Mouse (Mus musculus): Measurements from ENCODE around the gene Nup188. TPM values are rescaled to one million over a fixed set of nuclear protein-coding genes. Genes with fewer than 3 reads are reported as not detected.

Gene Nup188
- polyA plus RNA-seq, 1 experiment from 2014 or later, result 28.2 TPM

- no peak overlapping the region for H3K9ac ChIP-seq
- WGBS, result 92% methylated on average over 3 of the region's 3 CpGs
- H3K36me3 ChIP-seq, result peaks cover 95% of the 10 kb centered on the region
- H3K4me3 ChIP-seq, result no peak overlapping the region
- H3K4me2 ChIP-seq, result no peak overlapping the region
- H3K9me3 ChIP-seq, result no peaks in the 10 kb centered on the region
- H3K27me3 ChIP-seq, result no peaks in the 10 kb centered on the region
- H3K27ac ChIP-seq, result no peak overlapping the region
- no peaks in the 10 kb centered on the region for H3K4me1 ChIP-seq
- ATAC-seq (ENCODE audit: insufficient number of reproducible peaks, low FRiP score, low TSS enrichment, low read depth), result no peak
These were observed 23.2 kb downstream of the Nup188 start for GRCm38 (mm10) chr2:30309351-30309750.

DNA sequence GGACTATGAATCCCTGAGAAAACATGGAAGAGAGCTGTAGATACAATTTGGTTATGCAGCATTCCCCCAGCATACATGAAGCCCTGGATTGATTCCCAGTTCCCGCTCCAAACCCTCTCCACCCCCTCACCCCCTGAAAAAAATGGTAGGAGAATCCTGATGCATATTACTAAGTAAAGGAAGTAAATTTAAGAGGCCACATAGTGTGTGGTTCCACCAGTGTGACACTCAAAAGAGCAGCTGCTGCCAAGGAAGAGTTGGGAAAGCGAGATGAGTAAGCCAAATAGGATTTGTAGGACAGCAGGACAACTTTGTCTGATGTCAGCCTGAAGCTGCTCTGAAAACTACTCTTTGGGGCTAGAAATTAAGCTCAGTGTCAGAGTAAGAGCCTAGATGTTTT, 25.3 kb downstream of the Nup188 start:
- no peak for ATAC-seq (ENCODE audit: insufficient number of reproducible peaks, low FRiP score, low TSS enrichment, low read depth)
- H3K4me3 ChIP-seq, result no peak overlapping the region
- H3K9me3 ChIP-seq, result no peaks in the 10 kb centered on the region
- H3K9ac ChIP-seq, result no peak overlapping the region
- no peak overlapping the region for H3K27ac ChIP-seq
- H3K4me2 ChIP-seq, result no peak overlapping the region
- no peaks in the 10 kb centered on the region for H3K4me1 ChIP-seq
- no peaks in the 10 kb centered on the region for H3K27me3 ChIP-seq
- peaks cover 96% of the 10 kb centered on the region for H3K36me3 ChIP-seq
- 87% methylated on average over 2 of the region's 2 CpGs for WGBS

DNA sequence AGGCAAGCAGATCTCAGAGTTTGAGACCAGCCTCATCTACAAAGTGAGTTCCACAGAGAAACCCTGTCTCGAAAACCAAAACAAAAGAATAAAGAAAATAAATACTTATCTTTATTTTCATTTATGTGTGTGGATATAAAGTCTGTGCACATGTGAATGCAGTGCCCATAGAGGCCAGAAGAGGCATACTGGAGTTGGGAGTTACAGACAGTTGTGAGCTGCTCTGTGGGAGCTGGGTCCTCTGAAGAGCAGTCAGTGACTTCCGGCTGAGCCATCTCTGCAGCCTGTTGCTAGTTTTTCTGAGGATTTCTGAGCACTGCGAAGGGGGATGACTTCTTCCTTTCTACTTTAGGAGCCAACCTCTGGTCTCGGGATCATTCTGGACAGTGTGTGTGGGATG, 29.9 kb downstream of the Nup188 start:
- Histone ChIP-seq H3K9me3 (no peaks in the 10 kb centered on the region), H3K27me3 (no peaks in the 10 kb centered on the region), H3K4me2 (no peak overlapping the region), H3K4me1 (no peaks in the 10 kb centered on the region), H3K4me3 (no peak overlapping the region), H3K9ac (no peak overlapping the region), H3K36me3 (peaks cover 85% of the 10 kb centered on the region), H3K27ac (no peak overlapping the region)
- WGBS, result 90% methylated on average over 4 of the region's 4 CpGs
- no peak for ATAC-seq (ENCODE audit: insufficient number of reproducible peaks, low FRiP score, low TSS enrichment, low read depth)

DNA sequence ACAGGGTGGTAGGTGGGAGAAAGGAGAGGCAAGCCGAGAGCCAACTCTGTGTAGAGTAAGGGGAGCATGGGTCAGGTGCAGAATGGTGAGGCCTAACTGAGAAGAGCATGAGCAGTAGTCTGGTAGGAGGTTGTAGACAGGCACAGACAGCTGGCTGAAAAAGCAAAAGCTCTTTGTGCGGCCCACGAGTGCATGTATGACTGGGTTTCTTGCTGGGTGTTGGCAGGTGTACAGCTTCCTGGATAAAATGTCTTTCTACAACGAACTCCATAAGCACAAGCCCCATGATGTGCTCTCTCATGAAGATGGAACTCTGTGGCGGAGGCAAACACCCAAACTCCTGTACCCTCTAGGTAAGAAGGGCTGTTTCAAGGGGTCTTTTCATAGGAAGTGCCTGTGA, 30.8 kb downstream of the Nup188 start:
- Histone ChIP-seq H3K4me3 (no peak overlapping the region), H3K27me3 (no peaks in the 10 kb centered on the region), H3K27ac (no peak overlapping the region), H3K4me1 (no peaks in the 10 kb centered on the region), H3K9ac (no peak overlapping the region), H3K4me2 (no peak overlapping the region), H3K36me3 (peaks cover 86% of the 10 kb centered on the region), H3K9me3 (no peaks in the 10 kb centered on the region)
- WGBS, result 93% methylated on average over 5 of the region's 5 CpGs
- ATAC-seq (ENCODE audit: insufficient number of reproducible peaks, low FRiP score, low TSS enrichment, low read depth), result no peak

- H3K36me3 ChIP-seq, result peaks cover 86% of the 10 kb centered on the region
- 88% methylated on average over 4 of the region's 4 CpGs for WGBS
- H3K4me2 ChIP-seq, result no peak overlapping the region
- H3K27ac ChIP-seq, result no peak overlapping the region
- H3K27me3 ChIP-seq, result no peaks in the 10 kb centered on the region
- H3K4me3 ChIP-seq, result no peak overlapping the region
- no peaks in the 10 kb centered on the region for H3K9me3 ChIP-seq
- ATAC-seq (ENCODE audit: insufficient number of reproducible peaks, low FRiP score, low TSS enrichment, low read depth), result no peak
- no peaks in the 10 kb centered on the region for H3K4me1 ChIP-seq
- H3K9ac ChIP-seq, result no peak overlapping the region
These were observed 33.1 kb downstream of the Nup188 start for GRCm38 (mm10) chr2:30319260-30319659.

DNA sequence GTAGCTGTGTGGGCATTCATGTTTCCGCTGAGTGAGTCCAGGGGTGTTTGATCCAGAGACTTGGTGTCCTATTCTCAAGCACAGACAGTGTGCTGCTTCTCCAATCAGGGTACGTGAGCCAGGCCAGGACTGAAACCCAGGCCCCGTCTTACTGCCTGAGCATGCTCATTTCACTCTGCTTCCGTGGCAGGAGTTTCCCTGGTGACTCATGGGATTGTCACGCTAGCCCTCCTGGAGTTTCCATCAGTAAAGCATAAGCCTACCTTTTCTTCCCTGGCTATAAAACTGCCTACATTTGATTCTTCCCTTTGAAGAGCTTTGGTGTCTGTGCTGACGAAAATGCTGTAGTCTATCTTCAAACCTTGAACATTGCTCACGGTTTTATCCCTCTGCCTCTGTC, 36.9 kb downstream of the Nup188 start:
- no peaks in the 10 kb centered on the region for H3K9me3 ChIP-seq
- H3K9ac ChIP-seq, result no peak overlapping the region
- H3K36me3 ChIP-seq, result peaks cover 87% of the 10 kb centered on the region
- no peak overlapping the region for H3K4me3 ChIP-seq
- H3K27ac ChIP-seq, result no peak overlapping the region
- no peaks in the 10 kb centered on the region for H3K4me1 ChIP-seq
- H3K4me2 ChIP-seq, result no peak overlapping the region
- ATAC-seq (ENCODE audit: insufficient number of reproducible peaks, low FRiP score, low TSS enrichment, low read depth), result no peak
- no peaks in the 10 kb centered on the region for H3K27me3 ChIP-seq
- 91% methylated on average over 7 of the region's 7 CpGs for WGBS

- H3K27ac ChIP-seq, result no peak overlapping the region
- H3K9me3 ChIP-seq, result no peaks in the 10 kb centered on the region
- no peak overlapping the region for H3K9ac ChIP-seq
- no peak overlapping the region for H3K4me2 ChIP-seq
- no peak overlapping the region for H3K4me3 ChIP-seq
- no peaks in the 10 kb centered on the region for H3K4me1 ChIP-seq
- WGBS, result 92% methylated on average over 5 of the region's 5 CpGs
- no peaks in the 10 kb centered on the region for H3K27me3 ChIP-seq
- no peak for ATAC-seq (ENCODE audit: insufficient number of reproducible peaks, low FRiP score, low TSS enrichment, low read depth)
- H3K36me3 ChIP-seq, result peaks cover 95% of the 10 kb centered on the region
These were observed 39.1 kb downstream of the Nup188 start for GRCm38 (mm10) chr2:30325296-30325695.

GRCm38 (mm10) chr2:30327276-30327675, 41.1 kb downstream of the Nup188 start:
- Histone ChIP-seq H3K36me3 (peaks cover 97% of the 10 kb centered on the region), H3K27ac (no peak overlapping the region), H3K9me3 (no peaks in the 10 kb centered on the region), H3K4me1 (no peaks in the 10 kb centered on the region), H3K4me2 (no peak overlapping the region), H3K27me3 (no peaks in the 10 kb centered on the region), H3K4me3 (no peak overlapping the region), H3K9ac (no peak overlapping the region)
- WGBS, result 88% methylated on average over 7 of the region's 7 CpGs
- no peak for ATAC-seq (ENCODE audit: insufficient number of reproducible peaks, low FRiP score, low TSS enrichment, low read depth)

GRCm38 (mm10) chr2:30328791-30329190, 42.6 kb downstream of the Nup188 start:
- Histone ChIP-seq H3K9ac (no peak overlapping the region), H3K4me1 (no peaks in the 10 kb centered on the region), H3K27me3 (no peaks in the 10 kb centered on the region), H3K4me2 (no peak overlapping the region), H3K9me3 (no peaks in the 10 kb centered on the region), H3K36me3 (peaks cover 97% of the 10 kb centered on the region), H3K27ac (no peak overlapping the region), H3K4me3 (no peak overlapping the region)
- WGBS, result 87% methylated on average over 3 of the region's 3 CpGs
- no peak for ATAC-seq (ENCODE audit: insufficient number of reproducible peaks, low FRiP score, low TSS enrichment, low read depth)

DNA sequence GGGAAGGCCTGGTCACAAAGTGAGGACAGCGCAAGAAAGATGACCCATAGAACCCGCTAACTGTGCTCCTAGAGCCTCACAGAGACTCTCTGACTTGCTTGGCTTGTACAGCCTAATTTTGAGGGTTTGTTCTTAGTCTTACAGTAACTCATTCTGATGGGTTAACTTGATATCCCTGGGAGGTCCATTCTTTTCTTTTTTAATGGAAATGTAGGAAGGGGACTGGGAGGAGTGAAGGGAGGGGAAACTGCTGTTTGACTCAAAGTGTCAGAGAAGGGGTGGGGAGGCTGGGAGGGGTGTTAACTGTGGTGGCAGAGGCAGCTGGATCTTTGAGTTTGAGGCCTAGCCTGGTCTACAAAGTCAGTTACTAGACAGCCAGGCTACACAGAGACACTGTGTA, 49.1 kb downstream of the Nup188 start:
- peaks cover 97% of the 10 kb centered on the region for H3K36me3 ChIP-seq
- H3K4me1 ChIP-seq, result no peaks in the 10 kb centered on the region
- H3K27me3 ChIP-seq, result no peaks in the 10 kb centered on the region
- no peak overlapping the region for H3K4me2 ChIP-seq
- H3K9ac ChIP-seq, result no peak overlapping the region
- H3K9me3 ChIP-seq, result no peaks in the 10 kb centered on the region
- H3K27ac ChIP-seq, result no peak overlapping the region
- no peak for ATAC-seq (ENCODE audit: insufficient number of reproducible peaks, low FRiP score, low TSS enrichment, low read depth)
- WGBS, result 89% methylated on average over 2 of the region's 2 CpGs
- H3K4me3 ChIP-seq, result no peak overlapping the region

- WGBS, result 81% methylated on average over 16 of the region's 16 CpGs
- no peak overlapping the region for H3K9ac ChIP-seq
- H3K4me2 ChIP-seq, result no peak overlapping the region
- no peak for ATAC-seq (ENCODE audit: insufficient number of reproducible peaks, low FRiP score, low TSS enrichment, low read depth)
- H3K4me3 ChIP-seq, result no peak overlapping the region
- H3K27ac ChIP-seq, result no peak overlapping the region
- H3K27me3 ChIP-seq, result no peaks in the 10 kb centered on the region
- peaks cover 95% of the 10 kb centered on the region for H3K36me3 ChIP-seq
- H3K4me1 ChIP-seq, result no peaks in the 10 kb centered on the region
- H3K9me3 ChIP-seq, result no peaks in the 10 kb centered on the region
These were observed 50.1 kb downstream of the Nup188 start for GRCm38 (mm10) chr2:30336174-30336915.

DNA sequence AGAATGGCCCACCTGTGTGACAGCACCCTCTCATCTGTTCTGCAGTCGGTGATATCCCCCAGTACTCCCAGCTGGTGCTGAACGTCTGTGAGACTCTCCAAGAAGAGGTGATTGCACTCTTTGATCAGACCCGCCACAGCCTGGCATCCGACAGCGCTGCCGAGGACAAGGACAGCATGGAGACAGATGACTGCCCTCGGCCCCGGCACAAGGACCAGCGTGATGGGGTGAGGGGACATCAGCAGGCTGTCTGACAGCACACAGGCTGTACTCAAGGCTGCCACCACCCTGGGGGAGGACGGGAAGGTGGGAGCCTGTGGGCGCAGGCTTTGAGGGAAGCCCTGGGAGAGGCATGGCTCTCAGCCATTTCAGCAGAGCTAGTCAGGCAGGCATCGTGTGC, 51.0 kb downstream of the Nup188 start:
- Histone ChIP-seq H3K4me3 (no peak overlapping the region), H3K27ac (no peak overlapping the region), H3K9me3 (no peaks in the 10 kb centered on the region), H3K4me2 (no peak overlapping the region), H3K9ac (no peak overlapping the region), H3K27me3 (no peaks in the 10 kb centered on the region), H3K36me3 (peaks cover 95% of the 10 kb centered on the region), H3K4me1 (no peaks in the 10 kb centered on the region)
- ATAC-seq (ENCODE audit: insufficient number of reproducible peaks, low FRiP score, low TSS enrichment, low read depth), result no peak
- WGBS, result 73% methylated on average over 12 of the region's 12 CpGs

GRCm38 (mm10) chr2:30342061-30342460, 55.9 kb downstream of the Nup188 start:
- Histone ChIP-seq H3K4me2 (no peak overlapping the region), H3K36me3 (peaks cover 95% of the 10 kb centered on the region), H3K27me3 (no peaks in the 10 kb centered on the region), H3K4me1 (no peaks in the 10 kb centered on the region), H3K27ac (no peak overlapping the region), H3K4me3 (no peak overlapping the region), H3K9me3 (no peaks in the 10 kb centered on the region), H3K9ac (no peak overlapping the region)
- no peak for ATAC-seq (ENCODE audit: insufficient number of reproducible peaks, low FRiP score, low TSS enrichment, low read depth)
- WGBS, result 92% methylated on average over 3 of the region's 3 CpGs
